Mouse (Mus musculus): ENCODE measurements around the gene Ptprn2.

The Ptprn2 gene

DNA sequence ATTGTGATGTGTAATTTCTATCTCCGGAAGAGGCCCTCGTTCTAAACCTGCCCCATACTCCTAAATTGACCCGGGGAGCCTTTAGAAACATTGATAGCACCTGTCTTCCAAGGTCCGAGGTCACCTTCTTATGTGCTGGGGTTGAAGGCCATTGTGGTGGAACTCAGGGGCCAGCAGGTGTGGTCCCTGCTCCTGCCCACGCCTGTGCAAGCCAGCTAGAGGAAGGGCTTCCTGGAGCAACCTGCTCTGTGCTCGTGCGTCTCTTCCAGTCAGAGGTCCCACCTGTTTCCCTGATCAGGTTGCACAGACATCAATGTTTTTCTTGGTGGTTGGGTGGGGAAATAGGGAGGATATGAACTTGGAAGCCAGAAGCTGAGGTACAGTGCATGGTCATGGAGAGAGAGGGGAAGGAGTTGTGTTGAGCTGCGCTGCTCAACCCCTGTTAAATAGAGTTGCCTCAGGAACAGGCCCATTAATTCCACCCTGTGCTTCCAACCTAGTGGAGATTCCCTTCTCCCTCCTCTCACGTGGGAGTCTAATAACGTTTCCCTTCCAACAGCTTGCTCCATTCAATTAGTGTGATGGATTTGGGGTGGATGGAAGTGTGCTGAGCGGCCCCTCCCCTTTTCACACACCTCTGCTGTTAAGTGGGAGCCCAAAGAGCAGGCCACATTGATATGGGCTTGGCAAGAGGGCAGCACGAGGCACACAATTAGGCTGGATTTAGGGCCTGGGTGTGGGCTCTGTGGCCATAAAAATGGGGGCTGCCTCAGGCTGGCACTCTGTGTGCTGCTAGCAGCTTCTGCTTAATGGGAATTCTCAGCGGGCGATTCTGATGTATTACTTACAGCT is 156.0 kb downstream of the Ptprn2 start:
- in situ Hi-C loops (cut with MseI, MboI): loop anchor here in 1 of 2 experiments (25.0 kb wide), 1 partner anchor 696 kb away; no protein-coding TSS in a partner anchor

DNA sequence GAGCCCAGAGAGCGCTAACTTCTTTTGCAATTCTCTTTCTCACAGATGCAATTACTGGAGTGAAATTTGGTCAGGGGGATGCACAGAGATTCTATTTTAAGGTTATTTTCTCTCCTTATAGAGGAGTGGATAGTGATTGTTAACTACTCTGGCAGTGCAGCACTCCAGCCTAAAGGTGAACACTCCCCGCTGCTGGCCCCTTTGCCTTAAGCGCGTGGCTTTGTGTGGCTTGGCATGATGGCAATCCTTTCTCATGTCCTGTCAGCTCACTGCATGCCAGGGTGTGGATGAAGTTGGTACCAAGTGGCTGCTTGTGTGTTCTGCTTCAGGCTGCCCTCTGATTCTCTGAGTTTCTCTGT is 156.7 kb downstream of the Ptprn2 start:
- in situ Hi-C loops (cut with MseI, MboI): loop anchor here in 1 of 2 experiments (25.0 kb wide), 1 partner anchor 695 kb away; no protein-coding TSS in a partner anchor

DNA sequence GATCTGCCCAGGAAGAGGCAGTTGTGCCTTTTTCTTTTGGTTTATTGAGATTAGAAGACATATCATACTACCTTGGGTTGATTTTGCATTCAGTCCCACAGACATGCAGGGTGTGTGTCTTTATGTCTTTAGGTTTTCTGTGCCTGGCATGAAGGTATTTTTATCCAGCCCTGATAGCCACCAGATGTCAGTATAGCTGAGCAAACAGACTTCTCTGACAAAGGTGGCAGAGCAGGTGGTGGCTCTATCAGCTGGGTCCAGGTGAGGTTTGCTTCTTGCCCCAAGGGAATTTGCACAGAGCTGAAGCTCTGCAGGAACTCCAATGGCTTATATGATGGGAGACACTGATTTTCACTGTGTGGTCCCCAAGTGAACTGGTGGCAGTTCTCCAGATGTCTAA is 161.3 kb downstream of the Ptprn2 start:
- in situ Hi-C loops (cut with MseI, MboI): loop anchor here in 1 of 2 experiments (25.0 kb wide), 1 partner anchor 691 kb away; no protein-coding TSS in a partner anchor

DNA sequence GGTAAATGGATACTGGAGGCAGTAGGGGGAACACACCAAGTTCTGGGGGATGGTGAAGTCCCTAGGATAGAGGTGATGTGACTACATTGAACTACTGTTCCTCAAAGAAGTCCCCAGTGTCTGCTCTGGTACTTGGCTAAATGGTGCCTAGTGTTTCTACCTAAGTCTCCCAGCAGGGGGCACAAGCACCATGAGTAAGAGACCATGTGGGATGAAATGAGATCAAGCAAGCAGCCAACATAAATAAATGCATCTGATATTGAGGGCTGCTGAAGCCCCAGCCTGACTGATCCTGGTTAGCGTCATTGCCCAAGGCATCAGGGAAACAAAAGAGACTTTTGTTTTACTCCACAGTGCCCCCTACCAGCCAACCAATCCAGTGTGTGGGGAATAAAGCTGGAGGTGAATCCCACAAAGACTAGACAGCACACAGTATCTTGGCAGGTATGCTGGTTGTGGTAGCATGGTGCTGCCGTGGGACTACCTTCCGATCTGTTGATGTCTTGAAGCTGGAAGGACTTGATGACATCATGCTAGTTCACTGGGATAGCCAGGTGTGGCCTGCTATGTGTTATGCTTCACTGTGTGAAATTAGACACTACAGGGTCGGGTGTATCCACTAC is 163.2 kb downstream of the Ptprn2 start:
- in situ Hi-C loops (cut with MseI, MboI): loop anchor here in 1 of 2 experiments (25.0 kb wide), 1 partner anchor 689 kb away; no protein-coding TSS in a partner anchor

DNA sequence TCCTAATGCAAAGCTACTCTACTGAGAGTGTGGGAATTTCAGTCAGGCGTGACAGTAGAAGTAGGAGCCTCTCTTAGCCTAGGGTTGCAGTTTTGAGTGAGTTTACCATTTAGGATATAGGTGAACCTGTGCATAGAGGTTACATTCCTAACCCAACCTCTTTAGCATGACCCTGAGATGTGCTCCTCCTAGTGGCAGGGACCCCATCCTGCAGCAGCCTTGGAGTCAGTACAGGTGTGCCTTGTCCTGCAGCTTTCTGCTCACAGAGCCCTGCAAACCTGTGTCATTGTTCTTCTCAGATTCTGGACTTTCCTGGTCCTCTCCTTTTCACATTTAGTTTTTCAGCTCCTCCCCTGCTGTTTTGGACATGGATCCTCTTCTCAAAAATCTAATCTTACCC is 168.2 kb downstream of the Ptprn2 start:
- in situ Hi-C loops (cut with MseI, MboI): loop anchor here in 1 of 2 experiments (10.0 kb wide), 1 partner anchor 701 kb away; no protein-coding TSS in a partner anchor

DNA sequence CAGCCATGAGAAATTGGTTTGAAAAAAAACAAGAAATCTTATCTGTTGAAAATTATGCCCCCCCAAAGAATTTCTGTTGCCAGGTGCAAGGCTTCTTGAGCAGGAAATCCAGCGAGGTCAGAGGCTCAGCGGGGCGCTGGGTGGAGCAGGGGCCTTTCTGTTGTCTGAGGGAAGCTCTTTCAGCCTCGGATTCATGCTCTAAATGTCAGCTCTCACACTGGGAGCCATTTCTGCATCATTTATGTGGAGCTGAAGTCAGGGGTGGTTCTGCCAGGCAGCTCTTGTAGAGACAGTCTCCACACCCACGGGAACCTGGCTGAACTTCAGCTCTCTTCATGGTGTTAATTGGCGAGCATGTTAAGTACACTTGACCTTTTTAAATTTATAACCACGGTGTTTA is 174.6 kb downstream of the Ptprn2 start:
- in situ Hi-C loops (cut with MseI, MboI): no loop called here

DNA sequence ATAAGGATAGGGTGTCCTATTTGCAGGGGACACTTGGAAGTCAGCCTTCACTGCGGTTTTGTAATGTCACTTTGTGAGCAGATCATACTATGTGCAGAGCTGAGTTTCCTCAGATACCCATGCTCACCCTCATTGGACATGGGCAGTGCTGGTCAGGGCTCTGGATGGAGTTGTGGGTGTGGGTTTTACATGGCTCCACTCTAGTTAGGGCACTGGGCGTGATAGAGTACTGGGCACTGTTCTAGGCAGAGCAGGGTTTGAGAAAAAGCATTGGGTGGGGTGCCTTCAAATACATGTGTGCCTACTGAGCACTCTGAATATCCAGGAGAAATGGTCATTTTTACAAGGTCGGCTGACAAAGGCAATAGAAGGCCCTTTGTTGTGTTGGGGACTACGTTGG is 175.5 kb downstream of the Ptprn2 start:
- in situ Hi-C loops (cut with MseI, MboI): no loop called here

DNA sequence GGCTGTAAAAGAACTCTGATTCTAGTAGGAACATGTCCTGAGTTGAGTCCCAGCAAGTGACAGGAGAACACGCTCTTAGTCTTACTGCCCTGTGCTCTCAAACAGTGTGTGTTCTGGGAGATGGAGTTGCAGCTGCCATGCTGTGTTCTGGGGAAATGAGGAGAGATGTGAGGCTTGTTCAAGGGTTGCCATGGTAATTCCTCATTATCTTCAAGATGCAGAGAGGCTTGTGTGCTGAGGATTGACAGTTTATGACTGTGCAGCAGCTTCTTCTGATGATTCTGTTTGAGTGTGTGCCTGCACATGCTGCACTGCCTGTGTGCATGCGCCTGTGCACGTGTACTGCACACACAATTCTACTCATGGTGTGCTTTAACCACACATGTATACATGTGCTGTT is 192.2 kb downstream of the Ptprn2 start:
- in situ Hi-C loops (cut with MseI, MboI): no loop called here

DNA sequence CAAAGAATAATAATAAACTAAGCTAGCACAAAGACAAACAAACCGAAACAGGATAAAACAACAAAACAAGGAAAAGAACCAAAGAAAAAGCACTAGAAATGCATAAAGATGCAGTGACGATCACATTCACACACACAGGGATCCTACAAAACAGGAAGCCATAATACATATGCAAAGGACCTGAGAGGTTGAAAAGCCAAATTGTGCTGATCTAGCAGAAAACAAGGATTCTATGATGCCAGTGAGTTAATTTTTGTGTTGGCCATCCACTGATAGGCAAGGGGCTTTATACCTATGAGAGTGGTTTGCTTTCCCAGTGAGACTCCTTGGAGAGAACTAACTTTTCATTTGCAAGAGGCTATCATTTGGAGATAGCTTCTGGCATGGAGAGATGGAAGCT is 204.3 kb downstream of the Ptprn2 start:
- in situ Hi-C loops (cut with MseI, MboI): no loop called here

DNA sequence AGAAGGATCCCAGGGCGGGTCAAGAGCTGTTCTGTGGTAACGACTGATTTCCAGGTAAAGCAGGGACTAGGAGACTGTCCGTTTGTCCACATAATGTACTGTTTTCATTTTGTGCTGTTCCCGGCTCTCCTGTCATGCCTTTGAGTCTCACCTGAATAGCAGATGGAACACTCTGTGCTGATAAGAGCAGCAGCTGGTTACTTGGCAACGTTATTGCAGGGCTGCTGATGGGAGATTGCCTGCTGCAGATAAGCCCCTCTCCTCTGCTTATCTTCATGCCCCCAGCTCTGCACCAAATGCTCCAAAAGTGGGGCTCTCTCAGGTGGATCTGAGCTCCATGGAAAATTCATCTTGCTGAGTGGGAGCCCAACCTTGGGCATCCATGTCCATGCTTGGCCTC is 224.0 kb downstream of the Ptprn2 start:
- in situ Hi-C loops (cut with MseI, MboI): no loop called here

DNA sequence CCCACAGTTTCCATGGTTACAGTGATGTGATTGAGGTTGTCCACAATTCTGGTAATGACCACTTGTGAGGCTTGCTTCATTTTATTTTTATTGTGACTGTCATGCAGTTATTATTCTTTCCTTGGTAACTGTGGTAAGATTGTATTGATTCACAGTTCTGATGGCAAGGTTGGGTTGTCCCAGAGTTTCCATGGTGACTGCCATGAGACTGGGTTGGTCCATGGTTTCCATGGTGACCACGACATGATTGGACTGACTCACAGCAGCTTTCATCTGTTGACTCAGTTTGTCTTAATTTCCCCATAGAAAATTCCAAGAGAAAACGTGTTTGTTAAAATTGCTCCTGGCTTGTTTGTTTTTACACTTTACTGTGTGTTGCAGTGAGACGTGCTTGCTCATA is 225.2 kb downstream of the Ptprn2 start:
- in situ Hi-C loops (cut with MseI, MboI): no loop called here

DNA sequence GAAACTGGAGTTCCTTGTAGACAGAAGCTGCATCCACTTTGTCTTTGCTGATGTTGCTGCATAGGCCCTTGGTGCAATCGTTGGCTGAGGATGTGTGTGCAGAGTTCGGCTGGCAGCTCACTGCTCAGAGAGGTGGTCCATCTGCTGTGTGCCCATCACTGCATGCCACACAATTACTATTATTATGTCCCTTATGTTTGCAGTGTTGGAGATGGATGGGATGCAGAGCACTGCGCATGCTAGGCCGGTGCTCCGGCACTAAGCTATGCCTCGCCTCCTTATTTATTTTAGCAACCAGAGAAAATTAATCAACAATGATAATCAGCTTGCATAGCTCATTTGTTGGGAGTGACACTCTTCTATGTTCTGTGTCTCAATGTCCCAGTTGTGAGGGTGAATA is 225.6 kb downstream of the Ptprn2 start:
- in situ Hi-C loops (cut with MseI, MboI): no loop called here

DNA sequence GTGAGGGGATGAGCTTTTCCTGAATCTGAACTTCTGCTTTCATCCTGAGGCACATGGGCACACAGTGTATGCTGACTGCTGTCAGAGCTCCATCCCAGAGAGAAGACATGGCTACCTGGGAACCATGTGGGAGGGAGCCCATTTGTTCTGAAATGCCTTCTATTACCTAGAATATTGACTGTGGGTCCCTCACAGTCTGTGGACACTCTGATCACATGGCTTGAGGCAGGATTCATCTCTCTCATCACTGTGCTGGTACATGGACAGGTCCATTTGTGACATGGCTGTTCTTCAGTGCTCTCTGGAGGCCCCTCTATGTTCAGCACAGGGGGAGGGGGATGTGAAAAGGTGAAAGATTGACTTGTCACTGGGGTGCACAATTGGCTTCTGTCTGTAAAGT is 227.6 kb downstream of the Ptprn2 start:
- in situ Hi-C loops (cut with MseI, MboI): no loop called here

DNA sequence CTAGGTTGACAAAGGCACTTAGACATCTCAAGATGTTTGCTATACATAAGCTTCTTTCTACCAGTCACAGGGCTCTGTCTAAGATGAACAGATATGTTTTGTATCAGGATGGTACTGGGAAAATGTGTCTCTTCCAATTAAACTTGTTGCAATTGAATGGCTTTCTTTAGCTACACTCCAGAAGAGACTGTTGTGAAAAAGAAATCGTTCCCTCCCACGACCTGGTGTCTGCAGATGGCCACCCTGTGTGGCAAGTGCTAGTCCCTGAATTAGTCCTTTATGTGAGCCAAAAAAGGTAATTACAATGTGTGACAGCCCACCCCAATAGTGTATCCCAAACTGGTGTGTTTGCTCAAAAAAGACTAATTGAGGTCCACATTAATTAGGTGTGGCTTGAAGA is 235.5 kb downstream of the Ptprn2 start:
- in situ Hi-C loops (cut with MseI, MboI): no loop called here

DNA sequence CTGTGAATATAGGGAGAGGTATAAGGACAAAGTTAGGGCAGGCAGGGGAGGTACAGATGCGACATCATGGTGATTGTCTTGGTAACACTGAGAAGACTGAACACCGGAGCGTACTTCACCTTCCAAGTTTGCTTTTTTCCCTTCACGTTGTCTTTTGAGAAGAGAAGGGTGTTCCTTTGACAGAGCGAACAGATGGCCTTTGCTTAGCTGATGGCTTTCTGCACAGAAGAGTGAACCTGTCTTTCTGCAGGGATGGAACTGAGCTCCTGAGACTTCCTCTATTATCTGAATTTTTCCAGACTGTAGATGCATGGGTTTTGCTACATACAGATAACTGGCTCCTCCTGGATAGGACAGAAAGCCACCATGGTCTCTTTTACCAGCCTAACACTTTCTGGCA is 254.6 kb downstream of the Ptprn2 start:
- in situ Hi-C loops (cut with MseI, MboI): no loop called here

DNA sequence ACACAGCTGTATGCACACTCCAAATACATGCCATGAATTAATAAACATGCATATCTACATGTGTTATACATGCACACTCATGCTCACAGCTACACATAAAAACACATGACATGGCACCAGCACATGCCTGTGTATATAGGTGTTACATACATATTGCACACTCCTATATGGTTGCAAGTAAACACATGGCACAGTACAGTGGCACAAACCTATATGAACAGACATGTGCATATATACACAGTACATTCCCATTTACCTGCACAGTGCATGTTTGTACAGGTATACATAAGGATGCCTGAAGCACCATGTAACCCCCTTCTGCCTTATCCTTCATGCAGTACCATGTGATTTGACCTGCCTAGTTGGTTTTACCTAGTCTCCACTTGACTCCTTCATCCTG is 255.8 kb downstream of the Ptprn2 start:
- in situ Hi-C loops (cut with MseI, MboI): no loop called here

DNA sequence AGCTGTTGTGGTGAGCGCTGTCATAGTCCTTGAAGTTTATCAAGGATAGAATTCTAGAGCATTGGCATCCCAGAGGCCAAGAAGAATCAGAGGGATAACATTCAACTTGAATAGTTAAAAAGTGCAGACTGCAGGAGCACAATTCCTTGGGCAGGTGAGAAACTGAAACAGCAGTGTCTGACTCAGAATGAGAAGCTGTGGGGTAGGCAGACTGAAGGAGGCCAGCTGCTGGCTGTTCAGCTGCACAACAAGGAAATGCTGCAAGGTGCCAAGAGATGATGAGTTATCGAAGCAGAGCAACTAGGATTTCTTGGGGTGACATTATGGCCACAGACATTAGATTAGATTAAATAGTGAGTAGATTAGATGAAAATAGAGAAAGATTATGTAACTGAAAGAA is 260.9 kb downstream of the Ptprn2 start:
- in situ Hi-C loops (cut with MseI, MboI): no loop called here

DNA sequence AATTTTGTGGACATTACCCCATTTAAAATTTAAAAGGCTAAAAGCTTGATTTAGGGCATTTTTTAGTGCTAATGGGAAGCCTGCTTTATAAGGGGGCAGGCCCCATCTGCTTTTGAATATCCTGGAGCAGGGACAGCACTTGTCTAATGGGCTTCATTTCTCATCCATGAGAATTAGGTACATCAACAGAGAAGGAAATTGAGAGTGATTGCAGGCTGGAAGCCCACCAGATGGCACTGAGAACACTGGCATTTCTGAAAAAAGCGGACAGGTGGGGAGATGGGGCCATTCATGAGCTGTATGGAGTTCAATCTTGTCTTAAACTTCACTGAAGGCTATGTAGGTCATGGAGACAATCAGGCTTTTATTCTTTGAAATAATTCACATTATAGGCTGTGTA is 267.3 kb downstream of the Ptprn2 start:
- in situ Hi-C loops (cut with MseI, MboI): no loop called here

DNA sequence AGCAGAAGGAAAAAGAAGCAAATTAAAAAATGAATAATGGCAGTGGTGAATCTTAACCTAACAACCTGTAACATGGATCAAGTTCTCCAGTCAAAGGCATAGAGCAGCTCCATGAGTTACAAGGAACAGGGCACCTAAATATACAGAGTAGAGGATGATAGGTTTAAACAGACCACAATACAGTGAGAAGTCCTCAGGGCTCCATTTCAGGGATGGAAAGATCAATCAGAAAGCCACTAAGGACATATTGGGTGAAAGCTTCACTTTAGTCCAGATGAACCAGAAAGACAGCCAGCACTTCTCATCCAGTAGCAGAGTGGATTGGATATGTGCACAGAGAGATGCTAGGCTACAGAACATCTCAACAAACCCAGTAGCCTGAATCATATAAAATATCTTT is 278.4 kb downstream of the Ptprn2 start:
- in situ Hi-C loops (cut with MseI, MboI): no loop called here

DNA sequence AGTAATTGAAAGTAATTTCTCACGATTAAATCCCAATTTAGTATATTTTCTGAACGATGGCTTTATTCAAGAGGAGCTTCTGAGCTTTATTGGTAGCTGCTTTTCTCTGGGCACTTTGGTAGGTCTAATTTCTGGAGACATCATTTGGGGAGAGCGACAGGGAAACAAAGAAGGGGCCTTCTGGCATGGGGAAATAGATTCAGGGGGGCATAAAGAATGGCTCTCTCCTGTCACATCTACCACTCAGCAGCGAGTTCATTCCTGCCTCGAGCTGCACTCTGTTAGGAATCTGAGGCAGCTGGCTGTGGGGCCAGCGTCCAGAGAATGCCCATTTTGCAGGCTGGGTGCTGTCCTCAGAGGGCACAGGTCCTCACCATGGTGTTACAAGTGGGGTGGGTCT is 285.4 kb downstream of the Ptprn2 start:
- in situ Hi-C loops (cut with MseI, MboI): no loop called here

DNA sequence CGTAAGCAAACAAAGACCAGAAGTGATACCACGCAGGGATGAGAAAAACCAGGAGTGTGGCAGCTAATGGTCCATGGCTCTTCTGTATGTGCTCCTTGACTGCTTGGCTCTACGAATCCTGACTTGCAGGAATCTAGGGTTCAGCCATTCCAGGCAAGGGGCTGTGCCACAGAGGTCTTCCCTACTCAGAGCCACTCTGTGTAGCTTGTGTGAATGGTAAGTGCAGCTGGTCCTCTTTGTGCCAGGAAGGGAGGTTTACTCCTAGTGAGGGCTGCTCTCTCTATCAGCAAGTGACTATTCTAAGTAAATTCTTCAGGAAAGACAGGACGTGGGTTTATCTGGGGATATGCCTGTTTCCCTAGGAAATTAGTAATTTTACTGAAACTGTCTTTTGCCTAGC is 286.0 kb downstream of the Ptprn2 start:
- in situ Hi-C loops (cut with MseI, MboI): no loop called here

DNA sequence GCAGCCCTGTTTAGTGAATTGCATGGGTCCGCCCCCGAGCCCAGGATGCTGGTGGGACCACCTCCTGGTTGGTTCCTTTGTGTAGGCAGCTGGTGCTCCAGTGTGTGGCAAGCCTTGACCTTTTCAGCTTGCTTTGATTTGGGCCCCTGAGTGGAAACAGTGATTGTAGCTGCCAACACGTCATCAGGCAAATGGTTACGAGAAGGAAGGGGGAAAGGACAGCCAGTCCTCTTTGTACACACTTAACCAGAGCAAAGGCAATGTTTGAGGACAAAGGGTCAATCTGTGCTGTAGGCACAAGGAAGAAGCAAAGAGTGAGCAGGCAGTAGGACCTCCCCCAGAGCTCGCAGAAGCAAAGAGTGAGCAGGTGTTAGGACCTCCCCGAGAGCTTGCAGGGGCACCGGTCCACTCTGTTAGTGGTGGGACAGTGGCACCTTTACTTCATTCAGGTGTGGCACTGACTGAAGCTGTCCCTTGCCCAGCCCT is 286.6 kb downstream of the Ptprn2 start:
- in situ Hi-C loops (cut with MseI, MboI): no loop called here

DNA sequence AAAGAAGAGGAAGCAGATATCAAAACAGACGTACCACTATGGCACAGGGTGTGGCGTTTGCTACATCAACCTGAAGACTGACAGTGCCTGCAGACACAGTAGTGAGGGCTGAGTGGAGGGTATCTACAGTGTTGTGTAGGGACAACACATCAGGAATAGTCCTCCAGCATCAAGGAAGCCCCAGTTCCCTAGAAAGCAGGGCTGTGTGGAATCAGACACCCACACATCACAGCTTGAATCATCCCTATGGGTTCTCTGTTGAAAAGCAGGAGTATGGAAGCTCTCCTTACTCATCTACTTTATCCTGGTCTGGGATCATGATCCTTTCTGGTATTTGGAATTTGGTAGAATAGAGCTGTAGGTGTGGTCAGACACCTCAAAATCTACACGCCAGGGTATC is 287.8 kb downstream of the Ptprn2 start:
- in situ Hi-C loops (cut with MseI, MboI): no loop called here
